Mouse (Mus musculus) right cerebral cortex, postnatal 25 days (tissue): ENCODE data around the gene Neu2.

Experiments
- DNase-seq: peaks from one replicate; pipeline ENCODE4 v3.0.0; 2022

The Neu2 gene

DNA sequence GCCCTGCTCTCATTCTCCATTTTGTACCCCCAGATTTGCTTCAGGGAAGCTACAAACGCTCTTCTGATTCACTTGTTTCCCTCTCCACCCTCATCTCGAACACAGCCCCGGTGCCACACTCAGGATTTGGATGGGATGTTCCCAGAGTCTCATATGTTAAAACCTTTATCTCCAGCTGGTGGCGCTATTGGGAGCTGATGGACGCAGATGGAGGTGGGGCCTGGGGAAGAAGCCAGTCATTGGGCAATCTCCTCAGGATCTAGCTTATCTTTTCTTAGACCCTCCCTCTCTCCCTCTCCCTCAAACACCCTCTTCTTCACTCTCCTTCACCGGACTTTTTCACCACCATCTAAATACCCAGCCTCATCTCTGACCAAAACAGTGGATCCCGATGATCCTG lies 31.9 kb downstream of the Neu2 start:
- no peak for DNase-seq

DNA sequence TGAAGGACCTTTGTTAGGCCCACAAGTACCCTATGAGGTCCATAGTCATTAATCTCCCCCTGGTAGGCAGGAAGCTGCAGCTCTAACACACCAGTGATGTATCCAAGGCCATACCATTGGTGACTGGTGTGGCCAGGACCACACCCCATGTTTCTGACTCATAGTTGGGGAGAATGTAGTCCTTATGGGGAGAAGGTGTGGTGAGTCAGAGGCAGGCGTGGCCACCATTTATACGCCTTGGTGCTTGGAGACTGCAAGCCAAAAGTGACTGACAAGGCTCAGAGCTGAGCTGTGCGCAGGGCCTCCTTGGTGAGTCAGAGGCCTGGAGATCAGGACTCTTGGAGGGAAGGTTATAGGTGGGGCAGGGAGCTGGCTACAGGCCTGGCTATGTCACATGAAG lies 41.3 kb downstream of the Neu2 start:
- DNase-seq, result no peak

DNA sequence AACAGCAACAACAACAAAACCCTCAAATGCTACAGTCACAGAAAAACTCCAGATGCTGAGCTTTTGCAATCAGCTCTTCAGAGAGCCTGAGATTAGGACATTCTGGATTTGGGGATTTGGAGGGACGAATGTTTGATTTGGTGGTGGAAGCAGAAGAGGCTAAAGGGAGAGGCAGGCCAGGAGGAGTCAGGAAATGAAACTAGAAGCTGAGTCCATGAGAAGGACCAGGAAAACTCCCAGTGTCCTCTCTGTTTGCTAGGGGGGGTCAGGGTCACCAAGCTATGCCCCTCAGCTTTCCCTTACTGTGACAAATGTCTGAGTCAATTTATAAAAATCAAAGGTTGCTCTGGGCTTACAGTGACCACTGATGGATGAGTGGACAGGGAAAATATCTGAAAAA lies 43.9 kb downstream of the Neu2 start:
- no peak for DNase-seq

DNA sequence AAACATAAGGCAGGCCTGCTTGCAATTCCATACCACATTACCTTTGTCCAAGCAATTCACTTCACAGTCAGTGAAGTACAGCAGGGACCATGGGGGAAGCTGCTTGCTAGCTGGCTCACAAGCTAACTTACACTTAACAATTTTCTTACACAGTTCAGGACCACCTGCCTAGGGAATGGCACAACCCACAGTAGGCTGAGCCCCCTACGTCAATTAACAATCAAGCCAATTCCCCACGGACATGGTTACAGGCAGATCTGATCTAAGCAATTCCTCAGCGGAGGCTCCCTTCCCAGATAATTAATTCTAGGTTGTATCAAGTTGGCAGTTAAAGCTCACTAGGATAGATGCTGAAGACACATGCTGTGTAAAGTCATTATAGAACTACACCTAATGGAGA lies 53.3 kb downstream of the Neu2 start:
- DNase-seq, result no peak

DNA sequence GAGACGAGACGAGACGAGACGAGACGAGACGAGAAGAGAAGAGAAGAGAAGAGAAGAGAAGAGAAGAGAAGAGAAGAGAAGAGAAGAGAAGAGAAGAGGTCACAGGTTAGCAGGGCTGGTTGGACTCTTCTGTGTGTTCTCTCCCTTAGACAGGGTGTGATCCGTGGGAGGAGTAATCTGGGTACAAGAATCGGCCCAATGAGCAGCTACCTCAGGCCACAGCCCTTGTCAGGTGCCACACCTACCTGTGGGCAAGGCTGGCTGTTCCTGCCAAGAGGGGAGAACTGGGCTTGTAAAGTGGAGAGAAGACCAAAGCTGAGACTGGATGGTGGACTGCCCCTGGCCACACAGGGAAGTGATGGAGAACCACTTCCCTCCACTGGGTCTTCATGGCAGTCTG lies 56.1 kb downstream of the Neu2 start:
- no peak for DNase-seq

DNA sequence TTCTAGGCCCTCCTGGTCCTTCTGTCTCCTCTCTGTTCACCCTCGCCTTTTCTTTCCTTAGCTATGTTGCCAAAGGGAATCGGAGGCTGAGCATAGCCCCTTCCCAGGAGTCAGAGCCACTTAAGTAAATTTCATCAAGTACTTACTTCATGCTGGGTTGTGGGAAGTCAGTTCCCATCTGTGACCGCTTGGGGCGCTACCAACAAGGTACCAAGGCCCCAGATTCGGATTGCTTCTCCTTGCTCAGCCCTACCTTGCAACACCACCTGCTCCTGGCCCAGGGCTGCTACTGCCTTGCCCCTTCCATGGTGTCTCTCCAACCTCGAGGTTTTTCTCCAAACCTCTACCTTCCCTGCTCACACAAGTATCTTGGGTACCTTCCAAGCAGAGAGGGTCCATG lies 58.7 kb downstream of the Neu2 start:
- DNase-seq, result no peak

DNA sequence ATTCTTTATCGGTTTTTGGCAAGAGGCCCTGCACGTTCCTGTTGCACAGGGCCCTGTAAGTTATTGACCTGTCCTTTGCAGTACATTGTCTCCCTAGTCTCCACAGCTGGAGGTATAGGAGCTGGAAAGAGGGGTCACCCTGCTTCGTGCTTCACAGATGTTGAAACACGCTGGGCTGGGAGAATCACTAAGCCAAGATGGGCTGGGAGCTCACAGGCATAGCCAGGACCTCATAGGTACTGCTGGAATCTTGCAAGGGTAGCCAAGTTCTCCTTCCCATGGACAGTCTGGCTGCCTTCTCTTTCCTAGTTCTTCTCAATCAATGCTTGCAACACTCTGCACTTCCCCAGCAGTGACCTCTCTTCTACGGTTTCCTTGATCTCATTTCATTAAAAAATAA lies 63.6 kb downstream of the Neu2 start:
- no peak for DNase-seq

DNA sequence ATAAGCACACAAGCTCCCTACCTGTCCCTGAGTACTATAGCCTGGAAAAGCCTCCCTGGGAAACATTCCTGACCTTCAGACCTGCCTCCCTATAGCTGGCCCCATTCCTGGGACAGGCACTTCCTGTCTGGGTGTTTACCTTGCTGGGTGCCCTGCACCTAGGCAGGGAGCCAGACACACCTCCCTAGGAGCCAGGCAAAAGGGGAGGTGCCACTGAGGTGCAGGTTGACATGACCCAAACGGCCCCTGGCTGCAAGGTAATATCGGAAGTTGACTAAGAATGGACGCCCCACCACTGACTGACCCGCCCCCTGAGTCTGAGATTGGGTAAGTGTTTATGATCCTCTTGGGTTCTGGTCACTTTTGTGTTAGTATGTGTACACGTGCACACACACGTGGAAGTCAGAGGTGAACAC lies 64.1 kb downstream of the Neu2 start, which contains the start of gene Ngef:
Gene Ngef (minus strand): TSS at position 71 of the 416 bp plus-strand sequence.
- no peak for DNase-seq

DNA sequence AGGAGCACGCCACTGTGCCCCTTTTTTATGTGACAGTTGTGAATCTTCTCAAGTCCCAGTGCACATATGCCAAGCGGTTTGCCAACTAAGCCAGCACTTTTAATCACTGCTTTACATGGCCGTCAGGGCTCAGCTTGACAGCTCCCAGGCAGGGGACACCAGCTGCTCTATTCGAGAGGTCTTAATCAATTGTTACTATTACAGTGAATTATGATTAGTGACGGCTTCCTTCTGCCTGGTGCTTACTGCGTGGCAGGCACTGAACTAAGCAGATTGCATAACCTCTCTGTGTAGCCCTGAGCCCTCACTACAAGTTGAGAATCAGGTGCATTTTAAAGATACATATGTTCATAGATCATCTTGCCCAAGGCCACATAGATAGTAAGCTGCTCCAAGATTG lies 64.7 kb downstream of the Neu2 start:
- no peak for DNase-seq

DNA sequence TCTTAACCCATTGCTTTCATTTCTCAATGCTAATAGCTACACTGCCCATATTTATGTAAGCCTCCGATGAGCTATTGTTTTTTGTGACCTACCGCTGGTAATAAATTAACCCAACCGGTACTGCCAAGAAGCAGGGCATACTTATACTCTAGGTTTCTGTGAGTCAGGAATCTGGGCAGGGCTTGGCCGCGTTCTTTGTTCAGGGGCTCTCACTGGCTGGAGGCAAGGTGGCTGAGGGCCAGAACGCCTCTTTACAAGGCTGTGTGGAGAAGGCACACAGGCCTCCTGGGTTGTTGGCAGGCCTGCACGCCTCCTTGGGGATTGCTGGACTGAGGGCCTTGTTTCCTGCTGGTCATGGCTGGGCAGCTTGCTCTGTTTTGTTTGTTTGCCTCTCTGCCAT lies 65.1 kb downstream of the Neu2 start:
- DNase-seq, result no peak

DNA sequence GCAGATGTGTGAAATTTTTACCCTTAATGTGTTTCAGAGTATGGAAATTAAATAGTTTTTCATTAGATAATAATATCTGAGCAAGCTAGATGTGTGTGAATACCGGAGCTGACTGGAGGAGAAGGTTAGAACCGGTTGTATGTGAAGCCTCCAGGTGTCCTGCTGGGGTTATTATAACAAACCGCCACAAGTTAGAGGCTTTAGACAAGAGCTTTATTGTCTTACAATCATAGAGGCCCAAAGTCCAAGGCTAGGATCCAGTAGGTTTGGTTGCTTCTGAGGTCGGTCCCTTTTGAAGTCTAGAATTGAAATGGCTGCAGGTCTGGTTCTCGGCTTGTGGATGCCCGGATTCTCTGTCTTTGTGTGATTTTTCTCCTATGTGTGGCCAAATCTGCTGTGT lies 69.3 kb downstream of the Neu2 start:
- DNase-seq, result no peak

DNA sequence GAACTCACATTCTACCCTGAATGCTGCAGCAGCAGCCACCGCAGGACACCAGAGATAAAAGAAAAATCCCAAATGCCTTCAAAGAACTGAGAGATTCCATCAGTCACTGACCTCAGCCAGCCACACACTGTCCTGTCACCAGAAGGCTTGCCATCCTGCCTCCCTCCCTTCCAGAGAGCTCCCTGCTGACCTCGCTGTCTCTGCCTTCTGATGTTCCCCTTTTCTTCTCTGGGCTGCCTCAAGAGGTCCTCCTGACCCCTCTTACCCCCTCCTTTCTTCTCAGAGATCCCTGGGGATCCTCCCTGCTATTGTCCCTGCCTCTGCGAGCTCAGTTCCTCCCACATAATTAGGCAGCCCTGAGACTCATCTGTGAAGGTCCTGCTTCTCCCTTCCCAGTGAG lies 71.1 kb downstream of the Neu2 start:
- DNase-seq, result no peak

DNA sequence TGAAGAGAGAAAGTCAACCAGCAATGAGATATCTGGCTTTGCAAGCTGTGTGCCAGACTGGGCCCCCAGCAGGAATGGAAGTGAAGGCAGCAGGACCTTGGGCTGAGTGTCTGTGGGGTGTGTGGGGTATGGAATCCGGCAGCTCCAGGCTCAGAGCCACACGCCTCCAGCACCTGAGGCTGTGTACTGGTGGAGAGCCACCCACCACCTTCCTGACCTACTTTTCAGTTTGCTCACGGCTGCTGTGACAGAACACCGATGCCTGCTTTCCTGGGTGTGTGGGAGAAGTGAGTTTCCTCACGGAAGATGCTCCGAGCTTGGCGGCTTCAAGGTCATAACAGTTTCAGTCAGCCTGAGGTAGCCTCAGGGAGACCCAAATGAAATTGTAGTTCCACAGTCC lies 79.5 kb downstream of the Neu2 start:
- peak; percentile 65 for DNase-seq

DNA sequence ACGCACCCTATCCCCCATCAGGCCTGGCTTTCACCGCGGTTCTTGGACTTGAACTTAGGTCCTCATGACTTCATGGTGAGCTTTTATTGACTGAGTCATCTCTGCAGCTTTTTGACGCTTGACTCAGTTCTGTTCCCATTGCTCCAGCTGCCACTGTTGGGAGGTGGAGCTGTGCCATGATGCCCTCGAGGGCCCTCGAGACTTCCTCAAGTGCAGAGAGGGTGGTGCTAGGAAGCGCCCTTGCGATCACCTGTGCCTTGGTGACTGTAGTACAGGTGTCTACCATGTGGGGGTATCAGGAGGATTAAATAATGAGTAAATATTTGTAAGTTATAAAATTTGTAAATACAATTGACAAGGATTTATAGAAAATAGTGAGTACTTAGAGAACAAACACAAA lies 80.3 kb downstream of the Neu2 start:
- no peak for DNase-seq

DNA sequence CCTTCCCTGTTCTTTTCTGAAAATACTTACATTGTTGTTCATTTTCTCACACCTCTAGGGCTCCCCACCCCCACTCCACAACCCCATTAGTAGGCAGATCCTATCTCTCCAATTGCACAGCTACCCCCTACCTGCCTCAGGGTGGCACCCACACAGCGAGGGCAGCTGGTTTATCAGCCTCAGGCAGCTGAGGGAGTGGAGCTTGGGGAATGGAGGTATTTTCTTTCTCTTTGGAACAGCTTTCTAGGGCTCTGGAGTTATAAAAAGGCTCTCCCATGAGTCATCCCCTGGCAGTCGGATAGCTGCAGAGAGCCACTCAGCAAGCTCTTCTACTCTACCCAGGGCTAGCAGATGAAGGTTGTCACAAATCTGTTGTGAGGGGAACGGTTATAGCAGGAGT lies 84.6 kb downstream of the Neu2 start:
- peak; percentile 50 for DNase-seq

DNA sequence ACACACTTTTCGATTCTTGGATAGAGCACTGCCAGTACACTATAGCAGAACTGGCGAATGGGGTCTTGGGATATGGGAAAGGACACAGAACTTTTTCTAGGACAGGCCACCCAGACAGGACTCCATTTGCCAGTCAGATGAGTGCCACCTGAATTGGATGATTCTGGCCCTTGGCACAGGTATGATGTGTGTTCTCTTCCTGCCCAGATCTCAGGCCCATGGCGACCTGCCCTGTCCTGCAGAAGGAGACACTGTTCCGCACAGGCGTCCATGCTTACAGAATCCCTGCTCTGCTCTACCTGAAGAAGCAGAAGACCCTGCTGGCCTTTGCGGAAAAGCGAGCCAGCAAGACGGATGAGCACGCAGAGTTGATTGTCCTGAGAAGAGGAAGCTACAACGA lies 85.0 kb downstream of the Neu2 start:
- no peak for DNase-seq

DNA sequence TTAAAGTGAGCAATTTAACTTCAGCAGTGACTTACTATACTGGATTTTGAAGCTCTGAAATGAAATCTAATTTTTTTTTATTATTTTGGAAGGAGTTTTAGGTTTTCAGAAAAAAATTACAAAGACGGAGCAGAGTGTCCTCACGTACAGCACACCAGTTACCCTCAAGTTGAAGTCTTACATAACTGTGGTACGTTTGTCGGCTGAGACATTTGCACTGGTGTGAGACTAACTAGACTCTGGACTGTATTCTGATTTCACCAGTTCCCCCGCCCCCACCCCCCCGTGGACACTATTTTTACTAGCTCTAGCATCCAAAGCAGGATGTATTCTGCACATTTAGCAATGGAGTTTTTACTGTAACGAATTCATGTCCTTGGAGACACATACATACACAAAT lies 90.8 kb downstream of the Neu2 start:
- no peak for DNase-seq

DNA sequence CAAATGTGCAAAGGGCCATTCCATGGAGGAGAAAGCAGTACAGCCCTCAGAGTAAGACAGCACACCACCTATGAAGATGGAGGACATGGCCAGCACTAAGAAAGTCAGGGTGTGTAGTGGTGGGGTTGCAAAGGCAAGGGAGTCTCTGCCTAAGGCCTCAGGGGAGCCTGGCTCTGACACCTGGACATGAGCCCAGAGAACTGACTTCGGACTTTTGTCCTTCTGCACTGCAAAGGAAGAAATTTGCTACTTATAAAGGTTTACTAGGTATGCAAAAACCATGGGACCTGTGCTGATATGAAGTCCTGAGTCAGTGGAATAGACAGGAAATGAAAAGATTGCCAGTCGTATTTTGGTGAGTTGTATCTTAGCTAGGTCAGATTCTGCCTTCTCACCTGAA lies 92.1 kb downstream of the Neu2 start:
- no peak for DNase-seq

DNA sequence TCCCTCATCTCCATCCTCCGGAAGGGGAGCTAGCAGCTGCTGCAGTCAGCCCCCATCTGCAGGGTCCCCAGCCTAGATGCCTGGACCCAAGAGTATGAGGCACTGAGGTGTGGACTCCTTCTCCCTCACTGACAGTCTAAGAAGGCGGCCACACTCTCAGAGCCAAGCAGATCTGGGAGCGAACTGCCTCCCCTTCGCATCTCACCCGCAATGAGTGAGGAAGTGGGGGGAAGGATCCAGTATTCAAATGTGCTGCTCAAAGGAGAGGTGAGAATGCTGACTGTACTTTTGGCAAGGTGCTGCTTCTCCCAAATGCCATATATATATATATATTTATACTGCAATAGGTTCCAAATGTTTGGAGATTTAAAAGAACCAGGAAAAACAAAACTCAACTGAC lies 93.7 kb downstream of the Neu2 start:
- DNase-seq, result peak; percentile 62

DNA sequence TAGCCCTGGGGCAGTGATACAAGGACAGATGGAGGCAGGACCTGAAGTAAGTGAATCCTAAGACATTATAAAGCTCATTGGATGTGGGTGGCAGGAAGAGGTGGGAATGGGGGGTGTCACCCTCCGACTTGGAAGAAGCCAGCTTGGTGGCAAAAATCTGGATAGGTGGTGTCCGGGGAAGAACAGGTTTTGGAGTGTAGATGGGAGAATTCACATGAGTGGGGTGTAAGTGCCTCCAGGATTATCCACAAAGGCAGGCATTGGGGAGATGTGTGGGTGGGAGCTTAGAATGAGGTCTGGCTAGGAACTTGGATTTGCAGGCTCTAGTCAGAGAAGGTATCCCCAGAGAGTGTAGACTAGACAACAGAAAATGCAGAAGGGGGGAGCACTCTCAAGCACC lies 95.6 kb downstream of the Neu2 start:
- DNase-seq, result peak; percentile 29

DNA sequence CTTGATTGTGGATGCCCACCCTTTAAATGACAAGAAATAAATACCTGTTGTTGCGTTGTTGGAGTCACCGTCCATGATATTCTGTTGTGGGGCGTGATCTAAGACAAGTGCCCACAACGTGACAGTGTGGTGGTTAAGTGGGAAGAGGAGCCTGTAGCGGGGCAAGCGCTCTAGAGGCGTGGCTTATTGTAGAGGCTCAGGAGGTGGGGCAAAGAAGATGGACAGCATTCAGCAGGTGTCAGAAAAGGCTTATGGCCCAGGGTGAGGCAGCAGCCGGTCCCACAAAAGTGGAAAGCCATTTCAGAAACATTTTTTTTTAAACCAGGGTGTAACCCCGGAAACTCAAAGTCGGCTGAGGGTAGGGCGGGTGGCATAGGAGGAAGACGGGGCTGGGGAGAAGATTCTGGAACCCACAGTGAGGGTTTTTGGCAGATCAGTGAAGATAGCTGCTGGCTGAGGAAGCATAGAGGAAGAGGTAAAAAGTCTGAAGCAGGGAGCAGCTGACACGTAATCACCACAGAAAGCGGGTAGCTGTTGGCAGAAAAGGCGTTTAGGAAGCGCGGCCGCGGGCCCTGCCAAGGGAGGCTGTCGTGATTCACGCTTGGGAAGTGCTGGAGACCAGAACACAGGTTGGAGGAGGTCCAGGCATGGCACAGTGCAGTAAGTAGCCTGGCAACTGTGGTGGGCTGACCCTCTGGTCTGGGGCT lies 97.8 kb downstream of the Neu2 start:
- DNase-seq, result peak; percentile 77

DNA sequence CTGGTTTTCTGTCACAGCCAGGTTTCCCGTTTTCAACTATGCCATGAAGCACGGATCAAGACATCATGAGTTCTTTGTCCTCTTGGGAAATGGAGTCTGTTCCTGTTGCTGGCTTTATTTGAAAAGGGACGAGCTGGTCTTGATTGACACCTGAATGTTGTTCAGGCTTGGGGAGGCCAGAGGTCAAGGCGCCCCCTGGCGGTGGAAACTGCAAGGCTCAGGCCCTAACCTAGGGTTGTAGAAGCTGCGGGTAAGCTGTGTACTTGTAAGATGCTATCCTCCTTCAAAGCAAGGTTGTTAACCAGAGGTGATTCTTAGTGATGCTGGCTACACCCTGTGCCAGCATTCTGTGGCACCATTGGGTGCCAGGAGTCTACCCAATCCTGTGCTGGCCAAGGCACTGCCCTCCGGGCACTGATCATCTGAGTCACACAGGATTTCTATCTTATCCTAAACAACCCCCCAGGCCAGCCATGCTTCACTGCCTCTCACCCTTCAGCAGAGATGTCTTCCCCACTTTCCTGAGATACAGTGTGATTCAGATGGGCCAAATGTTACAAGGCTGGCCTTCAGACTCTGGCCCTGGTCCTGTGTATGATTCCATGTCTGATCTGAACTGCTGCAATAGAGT lies 98.8 kb downstream of the Neu2 start:
- no peak for DNase-seq

DNA sequence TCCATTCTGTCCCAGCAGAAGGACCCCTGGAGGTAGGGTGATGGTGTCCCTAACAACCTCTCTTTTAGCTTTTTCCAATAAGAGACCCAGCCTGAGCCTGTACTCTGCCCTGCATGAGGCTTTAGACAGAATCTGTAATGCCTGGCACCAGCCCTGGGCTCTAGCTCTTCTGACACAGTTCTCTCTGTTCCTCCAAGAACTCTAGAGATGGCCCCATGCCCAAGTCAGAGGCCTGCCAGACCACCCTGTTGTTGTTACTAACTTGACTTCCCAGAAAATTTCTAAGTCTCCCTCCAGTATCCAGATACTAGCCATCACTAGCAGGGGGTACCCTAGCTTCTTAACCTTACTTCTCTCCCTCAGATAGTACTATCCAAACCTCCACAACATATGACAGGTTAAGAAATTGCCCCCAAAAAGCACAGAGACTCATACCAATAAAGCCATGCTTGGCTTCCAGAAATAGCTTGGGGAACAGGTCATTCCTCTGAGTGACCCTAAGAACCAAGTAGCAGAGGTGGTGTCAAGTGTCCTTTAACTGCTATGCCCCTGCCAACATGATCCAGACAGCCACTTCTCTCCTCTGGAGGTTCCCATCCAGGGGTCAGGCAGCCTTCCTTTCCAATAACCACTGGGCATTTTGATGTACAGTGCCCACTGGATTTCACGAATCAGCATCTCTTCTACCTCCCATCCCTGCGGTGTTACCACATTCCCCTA lies 105.0 kb downstream of the Neu2 start:
- no peak for DNase-seq

DNA sequence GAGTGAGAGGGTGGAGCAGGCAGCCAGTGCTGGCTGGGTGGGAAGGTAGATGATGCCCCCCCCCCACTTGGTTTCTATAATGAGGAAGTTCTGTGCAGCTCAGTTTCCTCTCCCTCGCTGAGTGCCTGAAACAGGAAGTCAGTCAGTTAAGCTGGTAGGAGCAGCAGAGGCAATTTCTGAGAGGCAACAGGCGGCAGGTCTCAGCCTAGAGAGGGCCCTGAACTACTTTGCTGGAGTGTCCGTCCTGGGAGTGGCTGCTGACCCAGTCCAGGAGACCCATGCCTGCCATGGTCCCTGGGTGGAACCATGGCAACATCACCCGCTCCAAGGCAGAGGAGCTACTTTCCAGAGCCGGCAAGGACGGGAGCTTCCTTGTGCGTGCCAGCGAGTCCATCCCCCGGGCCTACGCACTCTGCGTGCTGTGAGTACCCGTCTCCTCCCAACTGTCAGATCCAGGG lies 110.6 kb downstream of the Neu2 start, which contains the start of gene Inpp5d:
Gene Inpp5d (plus strand): TSS at position 102 of the 458 bp plus-strand sequence.
- no peak for DNase-seq
